18 mouse cellular contexts compared by ENCODE assay signal in the genomic region with DNA sequence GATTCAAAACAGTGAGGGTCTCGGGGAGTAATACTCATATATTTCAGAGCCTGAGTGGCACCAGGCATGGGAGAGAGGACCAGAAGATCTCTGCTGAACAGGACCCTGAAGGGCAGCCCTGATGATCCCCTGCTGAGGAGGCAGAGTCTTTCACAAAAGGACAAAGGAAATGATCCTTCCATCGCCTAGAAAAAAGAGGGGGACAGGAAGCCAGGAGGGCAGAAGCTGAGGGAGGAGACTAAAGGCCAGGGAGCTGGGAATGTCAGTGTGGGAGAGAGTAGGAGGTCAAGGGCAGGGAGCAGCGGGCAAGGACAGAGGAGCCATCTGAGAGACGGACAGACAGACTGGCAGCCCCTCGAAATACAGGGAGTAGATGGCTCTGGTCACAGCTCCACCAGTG.
"Had no signal": no experiment of that assay in that cellular context is flagged by ENCODE, and none has a peak within 500 bp of the region (broad histone marks: within the 10 kb centered on the region; RNA-seq: fewer than 3 reads in every experiment).

No protein-coding gene starts in this region.

- H3K27me3 ChIP-seq: limb, embryonic 12.5 days; limb, embryonic 15.5 days; megakaryocyte, embryonic 14.5 days; neural tube, embryonic 12.5 days; neural tube, embryonic 15.5 days had no signal

- ATAC-seq: liver, postnatal 0 days; lung, postnatal 0 days had no signal

- H3K9ac ChIP-seq: limb, embryonic 12.5 days; limb, embryonic 15.5 days; liver, embryonic 14.5 days; liver, postnatal 0 days; lung, embryonic 14.5 days; neural tube, embryonic 12.5 days; neural tube, embryonic 15.5 days had no signal

- H3K4me1 ChIP-seq: limb, embryonic 12.5 days; limb, embryonic 15.5 days; megakaryocyte, embryonic 14.5 days had no signal

- H3K27ac ChIP-seq: limb, embryonic 12.5 days; limb, embryonic 15.5 days; liver, embryonic 14.5 days; macrophage; neural tube, embryonic 12.5 days; neural tube, embryonic 15.5 days had no signal

- H3K4me2 ChIP-seq: limb, embryonic 12.5 days; limb, embryonic 15.5 days; liver, embryonic 11.5 days; lung, embryonic 14.5 days; midbrain, embryonic 11.5 days; neural tube, embryonic 12.5 days; neural tube, embryonic 15.5 days had no signal

- H3K9me3 ChIP-seq: limb, embryonic 12.5 days; limb, embryonic 15.5 days; neural tube, embryonic 12.5 days; neural tube, embryonic 15.5 days had no signal

- DNase-seq: kidney, postnatal 14 days; kidney, postnatal 4 days; left cerebral cortex, postnatal 4 days; liver, postnatal 0 days; lung, embryonic 14.5 days; midbrain, embryonic 14.5 days; thymus, adult 18-20 months; thymus, postnatal 36 days had no signal

- H3K36me3 ChIP-seq: limb, embryonic 12.5 days; limb, embryonic 15.5 days; neural tube, embryonic 12.5 days; neural tube, embryonic 15.5 days had no signal

- H3K4me3 ChIP-seq: limb, embryonic 12.5 days; limb, embryonic 15.5 days; megakaryocyte, embryonic 14.5 days; neural tube, embryonic 12.5 days; neural tube, embryonic 15.5 days had no signal
